Mouse (Mus musculus) heart, postnatal 4 days (tissue): ENCODE data around the gene D430041D05Rik. TPM values are rescaled to one million over a fixed set of nuclear protein-coding genes. Genes with fewer than 3 reads are reported as not detected.

Experiments
- DNase-seq: peaks from one replicate; pipeline ENCODE4 v3.0.0; 2021
- total RNA-seq, 2 experiments: library from RNA; stranded (reverse); gene quantifications; 2 replicates each; pipeline ENCODE4 v1.2.3; 2021

Gene D430041D05Rik
- total RNA-seq, 2 experiments from 2014 or later, result 0.11 to 0.19 TPM

- no peak for DNase-seq
Observed at GRCm38 (mm10) chr2:104337619-104338018, 73.2 kb downstream of the D430041D05Rik start.

DNA sequence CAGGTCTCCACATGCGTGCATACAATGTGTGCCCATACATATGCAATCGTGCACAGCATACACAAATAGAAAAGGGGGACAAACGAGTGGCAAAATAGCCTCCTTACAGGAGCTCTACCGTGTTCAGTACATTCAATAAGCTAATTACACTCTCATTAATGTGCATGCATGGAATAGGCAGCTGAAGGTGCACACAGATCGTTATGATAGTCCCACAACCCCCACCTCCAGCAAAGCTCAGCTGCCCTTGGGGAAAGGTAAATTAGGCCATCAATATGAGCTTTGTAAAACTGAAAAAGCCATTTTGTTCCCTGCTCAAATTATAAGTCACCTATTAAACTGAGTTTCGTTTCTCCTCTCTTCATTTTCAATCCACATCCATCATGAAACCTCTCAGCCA lies 75.0 kb downstream of the D430041D05Rik start:
- no peak for DNase-seq

- DNase-seq, result no peak
Observed at GRCm38 (mm10) chr2:104333952-104334351, 76.9 kb downstream of the D430041D05Rik start.

GRCm38 (mm10) chr2:104332707-104333106 lies 78.1 kb downstream of the D430041D05Rik start:
- DNase-seq, result no peak

DNA sequence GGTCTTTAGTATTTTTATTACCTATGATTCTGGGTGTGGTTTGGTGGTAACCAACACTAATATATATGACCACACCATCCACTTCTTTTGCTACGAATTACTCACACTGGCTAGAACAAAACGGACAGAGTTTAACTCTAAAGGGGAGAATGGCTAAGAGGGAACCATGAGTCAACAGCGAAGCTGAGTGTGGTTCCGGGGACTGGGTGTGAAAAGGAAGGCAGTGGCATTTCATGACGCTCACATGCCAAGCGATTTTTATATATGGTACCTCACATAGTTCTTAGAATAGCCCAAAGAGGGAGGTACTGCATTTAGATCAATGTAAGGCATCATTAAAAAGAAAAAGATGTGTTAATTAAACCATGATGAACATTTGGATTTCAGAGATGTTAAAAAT lies 79.6 kb downstream of the D430041D05Rik start:
- DNase-seq, result no peak

DNA sequence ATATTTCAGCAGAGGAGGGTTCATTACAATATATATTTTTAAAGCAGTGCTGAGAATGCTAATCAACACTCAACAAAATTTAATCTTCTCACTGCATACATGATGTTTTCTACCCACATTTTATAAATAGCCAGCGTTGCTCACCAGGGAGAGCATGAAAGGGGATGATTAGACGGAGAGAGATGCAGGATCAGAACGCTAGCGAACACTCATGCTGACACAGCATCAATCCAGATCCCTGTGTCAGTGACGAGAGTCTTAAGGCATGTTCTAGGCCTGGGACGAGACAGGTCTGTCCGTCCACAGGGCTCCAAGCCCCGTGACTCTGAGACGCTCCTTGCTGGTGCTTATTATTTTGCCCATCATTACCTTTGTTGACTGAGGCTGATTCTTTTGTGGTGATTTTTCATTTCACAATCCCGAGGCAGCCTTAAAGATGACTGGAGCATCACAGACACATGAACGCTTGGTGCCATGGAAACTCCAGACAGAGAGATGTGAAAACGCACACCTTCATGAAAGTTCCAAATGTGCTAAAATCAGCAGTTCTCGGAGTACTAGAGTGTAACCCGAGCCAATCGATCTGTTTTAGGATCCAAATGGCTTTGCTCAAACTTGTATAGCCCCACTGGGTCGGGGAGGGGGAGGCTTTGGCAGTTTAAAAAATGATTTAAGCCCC lies 83.6 kb downstream of the D430041D05Rik start:
- DNase-seq, result no peak

GRCm38 (mm10) chr2:104323773-104324172 lies 87.0 kb downstream of the D430041D05Rik start:
- no peak for DNase-seq

GRCm38 (mm10) chr2:104323351-104323750 lies 87.5 kb downstream of the D430041D05Rik start:
- no peak for DNase-seq

DNA sequence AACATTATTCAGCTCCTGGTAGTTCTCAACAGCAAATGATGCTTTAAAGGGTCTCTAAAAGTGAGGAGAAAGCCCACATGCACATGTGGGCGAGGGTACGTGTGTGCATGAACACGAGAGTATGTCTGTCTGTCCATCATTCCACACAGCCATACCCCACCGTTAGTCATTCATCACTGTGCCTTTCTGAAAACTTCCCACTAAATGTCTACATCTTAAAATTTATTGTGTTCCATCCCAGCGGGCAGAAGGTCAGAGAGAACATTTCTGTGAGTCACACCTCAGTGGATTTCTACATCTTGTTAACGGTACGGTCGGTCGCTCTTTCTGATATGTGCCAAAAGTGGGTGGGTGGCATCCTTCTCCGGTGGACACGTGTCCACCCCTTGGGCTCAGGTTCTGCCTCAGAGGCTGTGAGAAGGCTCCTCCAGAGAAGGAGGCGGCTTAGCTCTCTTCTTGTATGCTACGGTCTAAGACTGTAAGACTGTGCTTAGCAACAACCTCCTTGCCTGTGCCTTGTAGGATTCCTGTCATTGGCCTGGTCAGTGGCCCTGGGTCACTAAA lies 90.7 kb downstream of the D430041D05Rik start:
- no peak for DNase-seq

DNA sequence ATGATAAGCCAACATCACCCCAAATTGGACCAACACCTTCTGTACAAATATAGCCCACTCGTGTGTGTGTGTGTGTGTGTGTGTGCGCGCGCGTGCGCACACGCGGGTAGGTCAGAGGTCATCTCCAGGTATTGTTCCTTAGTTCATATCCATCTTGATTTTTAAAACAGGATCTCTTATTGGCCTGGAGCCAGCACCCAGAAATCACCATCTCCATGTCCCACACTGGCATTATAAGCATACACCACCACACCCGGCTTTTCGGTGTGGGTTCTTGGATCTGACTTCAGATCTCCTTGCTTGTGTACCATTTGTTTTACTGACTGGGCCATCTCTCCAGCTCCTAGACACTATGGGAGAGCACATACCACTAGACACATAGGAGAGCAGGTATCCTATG lies 91.4 kb downstream of the D430041D05Rik start:
- no peak for DNase-seq

GRCm38 (mm10) chr2:104318881-104319280 lies 91.9 kb downstream of the D430041D05Rik start:
- no peak for DNase-seq

DNA sequence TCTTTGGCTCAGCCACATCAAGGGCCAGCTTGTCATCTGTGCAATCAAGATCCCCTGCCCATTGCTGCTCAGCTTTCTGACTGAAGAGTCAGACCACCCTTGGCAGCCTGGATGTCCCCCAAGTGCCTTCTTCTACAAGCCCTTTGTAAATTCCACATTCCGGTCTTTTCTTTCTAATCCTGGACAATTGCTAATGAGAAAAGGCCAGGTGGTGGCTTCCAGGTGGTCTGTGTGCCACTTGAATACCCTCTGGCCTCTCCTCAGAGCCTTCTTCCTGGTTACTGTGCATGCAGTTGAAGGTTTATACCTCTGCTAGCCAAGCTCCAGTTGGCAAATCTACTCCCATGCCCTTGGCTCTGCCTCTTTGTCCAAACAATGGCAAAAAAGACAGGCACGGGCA lies 92.6 kb downstream of the D430041D05Rik start:
- no peak for DNase-seq

DNA sequence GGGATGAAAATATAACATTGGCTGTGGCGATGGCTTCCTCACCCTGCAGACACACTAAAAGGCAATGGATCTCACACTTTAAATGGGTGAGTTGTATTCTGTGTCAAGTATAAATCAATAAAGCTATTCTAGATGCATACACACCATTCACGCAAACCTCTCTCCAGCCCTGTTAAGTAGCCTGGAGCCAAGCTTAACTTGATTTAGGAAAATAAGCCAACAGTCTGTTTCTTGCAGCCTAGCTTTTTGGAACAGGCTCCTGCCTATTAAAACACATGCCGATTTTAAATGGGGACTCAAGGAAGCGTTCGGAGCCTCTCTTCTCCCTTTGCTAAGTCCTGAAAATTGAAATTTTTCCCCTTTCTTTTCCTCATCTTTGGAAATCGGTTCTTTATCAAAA lies 93.2 kb downstream of the D430041D05Rik start:
- no peak for DNase-seq

DNA sequence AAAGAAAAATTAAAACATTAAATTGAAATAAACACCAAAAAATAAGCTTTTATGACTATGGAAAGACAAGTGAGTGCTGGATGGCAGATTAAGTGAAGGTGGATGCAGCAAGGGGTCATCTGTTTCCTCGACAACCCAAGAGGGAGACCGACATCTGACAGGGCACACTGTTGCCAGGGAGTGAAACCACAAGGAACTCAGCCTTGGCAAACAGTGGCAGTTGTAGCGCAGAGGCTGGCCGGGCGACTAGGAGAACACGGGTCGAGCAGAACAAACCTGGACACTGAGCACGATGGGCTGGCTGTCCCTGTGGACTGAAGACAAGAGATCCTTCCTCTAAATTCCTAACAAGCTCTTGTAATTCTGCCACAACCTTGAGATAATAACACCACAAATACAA lies 94.3 kb downstream of the D430041D05Rik start:
- DNase-seq, result no peak

DNA sequence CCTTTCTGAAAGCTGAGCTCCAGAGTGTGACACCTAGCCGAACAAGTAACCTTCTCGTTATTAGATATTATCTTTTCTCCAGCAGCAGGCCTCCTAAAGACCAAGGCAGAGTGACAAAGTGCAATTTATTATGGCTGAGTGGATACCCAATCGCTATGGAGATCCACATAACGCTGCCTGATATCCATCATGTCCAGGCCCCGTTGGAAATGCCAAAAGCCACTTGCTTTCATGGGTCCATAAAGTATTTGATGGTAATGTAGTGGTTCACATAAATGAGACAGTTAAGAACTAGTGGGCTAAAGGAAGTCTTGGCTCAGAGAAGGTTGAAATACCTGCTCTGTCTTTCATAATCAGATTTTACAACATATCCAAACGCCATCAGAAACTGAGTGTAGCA lies 97.6 kb downstream of the D430041D05Rik start:
- DNase-seq, result no peak

GRCm38 (mm10) chr2:104307102-104307501 lies 103.7 kb downstream of the D430041D05Rik start:
- no peak for DNase-seq

- DNase-seq, result no peak
Observed at GRCm38 (mm10) chr2:104305722-104306121, 105.1 kb downstream of the D430041D05Rik start.

GRCm38 (mm10) chr2:104299912-104300311 lies 110.9 kb downstream of the D430041D05Rik start:
- DNase-seq, result no peak

DNA sequence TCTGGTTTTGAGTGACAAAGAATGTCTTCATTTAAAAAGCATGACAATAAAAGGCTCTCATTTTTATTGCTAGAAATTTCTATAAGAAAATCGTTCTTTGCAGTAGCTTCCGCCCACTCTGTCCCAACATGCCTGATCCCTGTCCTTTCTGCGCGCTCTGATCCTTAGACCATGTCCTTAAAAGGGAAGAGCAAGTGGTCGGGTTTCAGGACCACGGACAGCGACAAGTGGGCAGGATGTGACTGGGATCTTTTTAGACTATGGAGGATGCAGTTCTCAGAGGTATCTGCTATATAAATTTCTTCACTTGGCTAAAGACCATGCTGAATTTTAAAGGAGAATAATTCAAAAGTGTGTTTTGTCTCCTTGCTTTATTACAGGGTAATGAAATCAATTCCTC lies 111.7 kb downstream of the D430041D05Rik start:
- DNase-seq, result peak; percentile 84

DNA sequence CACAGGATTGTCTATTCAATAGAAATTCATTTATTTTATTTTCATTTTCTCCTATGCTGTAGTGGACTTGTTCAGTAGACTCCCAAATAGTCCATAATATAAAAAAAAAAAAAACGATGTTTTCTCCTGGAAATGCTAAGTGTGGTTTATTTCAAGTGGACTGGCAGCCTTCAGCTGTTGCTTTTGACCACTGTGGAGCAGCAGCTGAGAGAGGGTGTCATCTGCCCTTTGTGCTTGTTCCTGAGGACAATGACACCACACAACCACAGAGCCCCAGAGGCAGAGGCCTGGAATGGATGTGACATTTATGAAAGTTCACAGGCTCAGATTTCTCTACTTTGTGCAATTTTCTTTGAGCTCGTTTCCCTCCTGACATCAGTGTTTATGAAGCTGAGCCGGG lies 124.0 kb downstream of the D430041D05Rik start:
- no peak for DNase-seq

DNA sequence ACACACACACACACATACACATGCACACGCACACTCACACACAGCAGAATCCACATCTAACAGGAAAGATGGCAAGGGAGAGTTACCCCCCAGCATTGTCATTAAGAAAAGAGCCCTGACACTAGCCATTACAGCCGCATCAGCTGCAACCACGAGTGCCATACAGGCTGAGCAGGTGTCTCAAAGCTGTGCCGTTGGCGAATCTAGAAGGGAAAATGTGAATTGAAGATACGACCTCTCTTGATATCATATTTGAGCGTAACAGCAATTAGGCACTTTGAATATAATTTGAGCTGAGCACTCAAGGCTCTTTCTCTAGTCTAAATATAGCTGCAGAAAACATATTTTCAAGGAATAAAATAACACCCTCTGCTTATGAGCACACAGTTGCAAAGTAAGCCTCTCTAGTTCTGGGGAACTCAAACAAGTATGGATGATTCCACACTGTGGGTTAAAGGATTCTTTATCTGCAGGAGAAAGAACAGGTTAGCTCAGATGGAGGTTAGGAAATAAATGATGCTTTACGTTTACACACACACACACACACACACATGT lies 127.3 kb downstream of the D430041D05Rik start:
- DNase-seq, result no peak

DNA sequence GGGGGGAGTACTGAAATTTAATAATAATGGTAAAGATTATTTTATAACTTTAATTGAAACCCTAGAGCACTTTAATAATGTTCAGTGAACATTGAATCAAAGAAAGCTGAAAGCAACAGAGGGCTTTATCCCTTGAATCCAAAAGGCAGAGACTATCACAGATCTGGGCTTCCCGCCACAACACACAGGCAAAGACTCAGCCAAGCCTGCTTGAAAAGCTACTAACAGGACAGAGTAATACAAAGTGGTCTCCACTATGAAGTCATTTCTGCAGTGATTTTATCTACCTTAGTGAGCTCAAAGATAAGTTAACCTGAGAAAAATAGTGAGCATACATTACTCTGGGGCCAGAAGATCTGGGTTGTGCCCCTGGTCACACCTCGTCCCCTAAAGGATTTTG lies 128.0 kb downstream of the D430041D05Rik start:
- DNase-seq, result no peak

GRCm38 (mm10) chr2:104267049-104267448 lies 143.8 kb downstream of the D430041D05Rik start:
- no peak for DNase-seq

GRCm38 (mm10) chr2:104261741-104262067 lies 149.1 kb downstream of the D430041D05Rik start:
- no peak for DNase-seq
